Mouse (Mus musculus) liver, postnatal 0 days (tissue): ENCODE measurements around the gene Gm47959. TPM values are rescaled to one million over a fixed set of nuclear protein-coding genes. Genes with fewer than 3 reads are reported as not detected.
A peak's percentile ranks its signal among the peaks of the same experiment; 100 is the strongest.

Experiments
- ATAC-seq: fragments of 200-750 bp; cut with Nextera tagmentation; 2 replicates; pipeline ENCODE4 v1.8.0; 2017; ENCODE audit warnings: mild to moderate bottlenecking, moderate library complexity
- DNase-seq: peaks from one replicate; pipeline ENCODE4 v3.0.0-alpha.2; 2016
- H3K27ac ChIP-seq: fragments of 300-500 bp; sonication (generic); 2 replicates; pipeline ENCODE4 v1.5.1; 2014; ENCODE audit warnings: antibody characterized with exemption, moderate library complexity, mild to moderate bottlenecking, low read depth
- H3K27me3 ChIP-seq: fragments of 300-500 bp; sonication (generic); 2 replicates; pipeline ENCODE4 v1.6.1; 2014; ENCODE audit warnings: low read length, control low read depth, mixed read lengths; ENCODE audit not compliant: insufficient read depth
- H3K36me3 ChIP-seq: fragments of 300-500 bp; sonication (generic); replicated peaks from 2 replicates; pipeline ENCODE4 v1.6.1; 2014; ENCODE audit warnings: mild to moderate bottlenecking, control low read depth, low read length, moderate library complexity, mixed read lengths; ENCODE audit not compliant: insufficient read depth
- H3K4me1 ChIP-seq: fragments of 300-500 bp; sonication (generic); 2 replicates; pipeline ENCODE4 v1.6.1; 2014; ENCODE audit warnings: antibody characterized with exemption, mild to moderate bottlenecking, control low read depth; ENCODE audit not compliant: insufficient read depth
- H3K4me2 ChIP-seq: fragments of 300-500 bp; sonication (generic); 2 replicates; pipeline ENCODE4 v1.6.1; 2014; ENCODE audit warnings: low read depth, mild to moderate bottlenecking, low read length, moderate library complexity, mixed read lengths
- H3K4me3 ChIP-seq: fragments of 300-500 bp; sonication (generic); 2 replicates; pipeline ENCODE4 v1.5.1; 2014; ENCODE audit warnings: low read depth, low read length
- H3K9ac ChIP-seq: fragments of 300-500 bp; sonication (generic); replicated peaks from 2 replicates; pipeline ENCODE4 v1.6.1; 2014; ENCODE audit warnings: mild to moderate bottlenecking, moderate library complexity
- H3K9me3 ChIP-seq: fragments of 300-500 bp; sonication (generic); 2 replicates; pipeline ENCODE4 v1.6.1; 2016; ENCODE audit warnings: mild to moderate bottlenecking, control low read depth, low read length, mixed read lengths
- CTCF ChIP-seq: sonication (generic); IDR thresholded peaks from 2 replicates; pipeline ENCODE4 v1.5.1; 2016; ENCODE audit warnings: antibody characterized with exemption, low read depth
- EP300 ChIP-seq: IDR thresholded peaks from 2 replicates; pipeline ENCODE4 v1.6.1; 2016; ENCODE audit warnings: antibody characterized with exemption, low read depth, mild to moderate bottlenecking
- whole genome bisulfite sequencing: fragments of 180-500 bp; shearing (Covaris S2); extraction: QIAGEN DNeasy Blood & Tissue Kit; methylation state at CpG from one replicate; pipeline ENCODE4 v1.1.7; 2014; ENCODE audit not compliant: insufficient replicate concordance; 5-methylcytosine and 5-hydroxymethylcytosine counted together
- polyA plus RNA-seq: library from polyadenylated mRNA; unstranded; fragments of >200 nt; fragmentation: Nextera tagmentation; extraction: Ambion mirVana; gene quantifications from 2 replicates; pipeline ENCODE4 v1.2.1, GENCODE M21; 2015

Gene Gm47959
- polyA plus RNA-seq, 1 experiment from 2014 or later, result not detected

DNA sequence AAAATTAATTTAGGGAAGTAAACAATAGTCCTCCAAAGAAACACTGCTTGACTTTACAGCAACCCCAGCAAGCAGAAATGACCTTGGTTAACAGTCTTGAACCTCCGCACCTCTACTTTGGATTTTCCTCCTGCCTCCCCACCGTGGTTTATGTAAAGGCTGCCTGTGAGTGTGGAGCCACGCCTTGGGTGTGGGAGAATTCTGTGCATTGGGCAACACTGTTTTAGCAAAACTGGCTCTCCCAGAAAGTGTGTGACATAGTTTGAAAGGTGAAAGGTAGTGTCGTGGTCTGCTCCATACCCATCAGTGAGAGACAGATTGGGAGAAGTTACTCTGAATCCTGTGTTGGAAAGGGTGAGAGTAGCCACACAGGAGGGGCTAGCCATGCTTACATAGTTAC, 38.7 kb downstream of the Gm47959 start:
- Histone ChIP-seq H3K4me3 (no peak overlapping the region), H3K27me3 (no peaks in the 10 kb centered on the region), H3K4me2 (no peak overlapping the region), H3K36me3 (no peaks in the 10 kb centered on the region), H3K4me1 (0 out of 2 replicates have a peak, but pooled peaks cover 2% of the 10 kb centered on the region), H3K9me3 (no peaks in the 10 kb centered on the region), H3K27ac (no peak overlapping the region), H3K9ac (no peak overlapping the region)
- ATAC-seq, result no peak
- no peak for TF ChIP-seq EP300
- no peak for TF ChIP-seq CTCF
- no peak for DNase-seq
- 60% methylated on average over 4 of the region's 4 CpGs for WGBS

DNA sequence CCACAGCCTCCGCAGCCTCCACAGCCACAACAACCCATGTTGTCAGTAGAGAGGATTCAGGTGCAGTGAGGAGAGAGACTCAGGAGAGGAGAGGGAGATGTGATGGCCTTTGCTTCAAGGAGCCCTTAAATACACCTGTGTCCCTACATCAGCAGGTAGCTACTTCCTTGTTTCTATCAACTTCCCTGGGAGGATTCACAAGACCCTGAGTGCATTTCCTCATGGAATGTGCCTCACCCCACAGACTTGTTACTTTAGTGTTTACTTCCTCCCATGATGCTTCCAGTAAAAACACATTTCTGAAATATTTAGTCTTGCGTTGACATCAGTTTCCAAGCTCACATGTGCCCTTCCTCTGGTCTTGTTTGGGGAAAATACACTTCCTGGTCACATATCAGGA, 42.0 kb downstream of the Gm47959 start, which contains the start of gene Krtap28-10:
Krtap28-10 (minus strand) TSS at position 101 of the 400 bp plus-strand sequence.
- ATAC-seq, result no peak
- WGBS, result 69% methylated on average over 2 of the region's 2 CpGs
- Histone ChIP-seq H3K36me3 (no peaks in the 10 kb centered on the region), H3K4me2 (no peak within 1 kb of the TSS), H3K9me3 (no peaks in the 10 kb centered on the region), H3K27ac (no peak within 1 kb of the TSS), H3K4me3 (no peak within 1 kb of the TSS), H3K9ac (no peak within 1 kb of the TSS), H3K4me1 (0 out of 2 replicates have a peak, but pooled peaks cover 2% of the 10 kb centered on the region), H3K27me3 (no peaks in the 10 kb centered on the region)
- no peak for DNase-seq
- TF ChIP-seq EP300 (no peak), CTCF (no peak)

DNA sequence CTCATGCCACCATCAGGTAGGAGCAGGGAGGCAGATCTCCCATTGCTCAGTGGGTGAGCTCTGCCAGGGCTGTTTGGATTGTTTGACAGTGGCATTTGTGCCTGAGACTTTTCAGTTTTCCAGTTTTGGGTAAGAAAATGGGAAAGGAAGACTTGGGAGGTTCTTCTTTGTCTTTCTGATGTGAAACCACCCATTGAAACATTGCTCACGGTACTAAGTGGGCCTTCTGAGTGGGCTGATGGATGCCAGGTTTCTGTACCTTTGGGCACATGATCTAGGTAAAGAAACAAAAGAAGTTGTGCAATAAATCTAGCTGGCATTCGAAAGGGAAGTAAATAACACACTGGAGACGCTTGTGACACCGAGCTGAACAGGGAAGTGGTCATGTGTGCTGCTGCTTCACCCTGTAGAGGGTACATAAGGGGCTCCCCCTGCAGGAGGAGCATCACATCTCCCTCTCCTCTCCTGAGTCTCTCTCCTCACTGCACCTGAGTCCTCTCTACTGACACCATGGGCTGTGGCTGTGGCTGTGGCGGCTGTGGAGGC, 44.6 kb downstream of the Gm47959 start, which contains the start of gene Gm47969:
Gm47969 (plus strand) TSS at position 51 of the 546 bp plus-strand sequence.
- no peak within 1 kb of the TSS for H3K9ac ChIP-seq
- DNase-seq, result peak; percentile 15
- no peaks in the 10 kb centered on the region for H3K4me1 ChIP-seq
- no peak within 1 kb of the TSS for H3K4me2 ChIP-seq
- no peaks in the 10 kb centered on the region for H3K36me3 ChIP-seq
- TF ChIP-seq CTCF, result no peak
- 36% methylated on average over 5 of the region's 5 CpGs for WGBS
- H3K4me3 ChIP-seq, result no peak within 1 kb of the TSS
- no peaks in the 10 kb centered on the region for H3K9me3 ChIP-seq
- H3K27ac ChIP-seq, result no peak within 1 kb of the TSS
- peak; percentile 43; the same call in 1 of the 2 replicates for ATAC-seq
- no peaks in the 10 kb centered on the region for H3K27me3 ChIP-seq

Other genes starting within 250 kb of the Gm47959 start
- not detected in 2 replicates for gene Tm4sf20, start 232.1 kb upstream of the Gm47959 start, polyA plus RNA-seq
- gene Gm47791, start 229.3 kb upstream of the Gm47959 start, polyA plus RNA-seq, result not detected in 2 replicates
- 12.2 and 14.2 TPM in 2 replicates for gene Agfg1, start 161.1 kb upstream of the Gm47959 start, polyA plus RNA-seq
- not detected in 2 replicates for gene A030005L19Rik, start 87.2 kb upstream of the Gm47959 start, polyA plus RNA-seq
- gene A030014E15Rik, start 75.6 kb upstream of the Gm47959 start, polyA plus RNA-seq, result not detected in 2 replicates
- gene Gm6217, start 69.1 kb upstream of the Gm47959 start, polyA plus RNA-seq, result not detected in 2 replicates
- not detected in 2 replicates for gene A030003K21Rik, start 57.2 kb upstream of the Gm47959 start, polyA plus RNA-seq
- gene Gm7544, start 44.5 kb upstream of the Gm47959 start, polyA plus RNA-seq, result not detected in 2 replicates
- not detected in 2 replicates for gene Gm47955, start 40.3 kb upstream of the Gm47959 start, polyA plus RNA-seq
- not detected in 2 replicates for gene Slc19a3, start 37.9 kb downstream of the Gm47959 start, polyA plus RNA-seq
- not detected in 2 replicates for gene Krtap28-10, start 41.9 kb downstream of the Gm47959 start, polyA plus RNA-seq
- not detected in 2 replicates for gene Gm47969, start 44.4 kb downstream of the Gm47959 start, polyA plus RNA-seq
- not detected in 2 replicates for gene A030005K14Rik, start 58.8 kb downstream of the Gm47959 start, polyA plus RNA-seq
- not detected in 2 replicates for gene Krtap28-13, start 60.4 kb downstream of the Gm47959 start, polyA plus RNA-seq
- gene Ccl20, start 116.2 kb downstream of the Gm47959 start, polyA plus RNA-seq, result not detected in 2 replicates
- gene Daw1, start 159.2 kb downstream of the Gm47959 start, polyA plus RNA-seq, result not detected in 2 replicates